Mouse (Mus musculus) forebrain, embryonic 12.5 days (tissue): ENCODE measurements around the gene BC016579. TPM values are rescaled to one million over a fixed set of nuclear protein-coding genes. Genes with fewer than 3 reads are reported as not detected.
A peak's percentile ranks its signal among the peaks of the same experiment; 100 is the strongest.

Source experiments
- ATAC-seq: fragments of 200-750 bp; cut with Nextera tagmentation; 2 replicates; pipeline ENCODE4 v1.8.0; 2017; ENCODE audit warnings: moderate TSS enrichment; ENCODE audit not compliant: low FRiP score
- H3K27ac ChIP-seq: fragments of 300-500 bp; sonication (generic); 2 replicates; pipeline ENCODE4 v1.5.1; 2016; ENCODE audit warnings: mild to moderate bottlenecking
- H3K27me3 ChIP-seq: fragments of 300-500 bp; sonication (generic); 2 replicates; pipeline ENCODE4 v1.6.1; 2016; ENCODE audit warnings: mild to moderate bottlenecking
- H3K36me3 ChIP-seq: fragments of 300-500 bp; sonication (generic); replicated peaks from 2 replicates; pipeline ENCODE4 v1.6.1; 2016; ENCODE audit warnings: mild to moderate bottlenecking
- H3K4me1 ChIP-seq: fragments of 300-500 bp; sonication (generic); 2 replicates; pipeline ENCODE4 v1.6.1; 2016
- H3K4me2 ChIP-seq: fragments of 300-500 bp; sonication (generic); 2 replicates; pipeline ENCODE4 v1.6.1; 2016; ENCODE audit warnings: mild to moderate bottlenecking, moderate library complexity
- H3K4me3 ChIP-seq: fragments of 300-500 bp; sonication (generic); replicated peaks from 2 replicates; pipeline ENCODE4 v1.5.1; 2016; ENCODE audit warnings: mild to moderate bottlenecking
- H3K9ac ChIP-seq: fragments of 300-500 bp; sonication (generic); 2 replicates; pipeline ENCODE4 v1.6.1; 2016; ENCODE audit warnings: mild to moderate bottlenecking
- H3K9me3 ChIP-seq: fragments of 300-500 bp; sonication (generic); 2 replicates; pipeline ENCODE4 v1.6.1; 2016
- WGBS: fragments of 180-500 bp; shearing (Covaris S2); methylation state at CpG from one replicate; pipeline ENCODE4 v1.1.7; 2016; 5-methylcytosine and 5-hydroxymethylcytosine counted together
- polyA plus RNA-seq: library from polyadenylated mRNA; unstranded; fragments of >200 nt; fragmentation: Nextera tagmentation; extraction: Ambion mirVana; gene quantifications from 2 replicates; pipeline ENCODE4 v1.2.1, GENCODE M21; 2016

Gene BC016579
- 0.11 and 0.18 TPM in 2 replicates for polyA plus RNA-seq

DNA sequence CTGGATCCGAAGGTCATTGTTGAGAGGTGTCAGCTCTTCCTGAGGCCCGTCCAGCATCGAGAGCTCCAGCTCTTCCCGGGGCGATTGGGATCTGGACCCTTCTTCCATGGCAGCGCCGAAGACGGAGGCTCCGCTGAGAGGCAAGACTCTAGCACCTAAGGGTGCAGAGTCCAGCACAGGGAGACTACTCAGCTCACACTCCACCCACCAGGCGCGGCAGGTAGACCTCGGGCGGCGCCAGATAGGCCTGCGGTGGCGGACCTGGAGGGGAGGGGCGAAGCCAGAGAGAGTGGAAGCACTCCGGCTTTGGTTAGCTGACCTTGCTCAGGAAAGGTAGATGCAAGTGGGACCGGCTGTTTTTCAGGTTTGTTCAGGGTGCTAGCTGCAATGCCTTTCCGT lies at the start of gene BC016579:
BC016579 (minus strand) TSS at position 135 of the 399 bp plus-strand sequence.
- Histone ChIP-seq H3K9ac (no peak within 1 kb of the TSS), H3K27me3 (peaks cover 20% of the 10 kb centered on the region), H3K4me2 (peak within 1 kb of the TSS; percentile 53), H3K27ac (no peak within 1 kb of the TSS), H3K36me3 (no peaks in the 10 kb centered on the region), H3K4me3 (peak within 1 kb of the TSS; percentile 26), H3K9me3 (no peaks in the 10 kb centered on the region), H3K4me1 (peaks cover 8% of the 10 kb centered on the region)
- no peak for ATAC-seq
- WGBS, result 5% methylated on average over 20 of the region's 20 CpGs

DNA sequence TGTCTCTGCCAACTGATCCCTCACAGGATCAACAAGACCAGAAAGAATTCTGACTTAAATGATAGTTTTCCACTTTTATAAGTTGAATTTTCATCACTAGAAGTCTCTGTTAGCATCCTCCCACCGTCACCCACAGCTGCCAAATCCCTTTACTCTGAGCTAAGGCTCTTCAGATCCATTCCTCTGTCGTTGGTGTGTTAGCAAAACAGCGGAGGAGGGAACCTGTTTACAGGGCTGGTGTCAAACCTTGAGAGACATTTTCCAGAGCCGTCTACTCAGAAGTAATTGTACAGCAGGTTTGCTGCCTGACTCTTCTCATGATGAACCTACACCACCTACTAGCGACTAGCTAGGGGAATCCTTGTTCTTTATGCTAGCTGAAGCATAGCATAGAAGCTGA lies 45.4 kb upstream of the BC016579 start:
- Histone ChIP-seq H3K4me2 (no peak overlapping the region), H3K4me1 (peaks cover 3% of the 10 kb centered on the region; the same call in 1 of the 2 replicates), H3K9me3 (no peaks in the 10 kb centered on the region), H3K27me3 (no peaks in the 10 kb centered on the region), H3K9ac (no peak overlapping the region), H3K4me3 (no peak overlapping the region), H3K36me3 (no peaks in the 10 kb centered on the region), H3K27ac (no peak overlapping the region)
- 83% methylated on average over 5 of the region's 5 CpGs for WGBS
- no peak for ATAC-seq

DNA sequence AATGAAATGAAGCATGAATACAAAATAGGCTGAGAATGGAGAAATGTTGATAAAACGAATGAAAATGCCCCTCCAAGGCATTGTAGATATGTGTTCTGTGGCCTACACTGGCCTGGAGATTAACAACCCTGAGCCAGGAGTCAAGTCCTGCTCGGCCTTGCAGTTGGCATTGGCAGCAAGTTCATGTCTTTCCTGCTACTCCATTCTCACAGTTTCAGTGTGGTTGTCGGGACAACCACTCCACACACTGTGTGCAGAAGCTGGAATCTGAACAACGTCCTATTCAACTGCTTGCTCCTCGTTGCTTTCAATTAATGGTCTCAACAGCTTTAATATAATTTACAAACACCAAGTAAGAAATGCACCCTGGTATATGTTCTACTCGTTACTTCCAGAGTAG lies 44.1 kb upstream of the BC016579 start:
- H3K9ac ChIP-seq, result no peak overlapping the region
- H3K4me1 ChIP-seq, result peaks cover 4% of the 10 kb centered on the region; the same call in 1 of the 2 replicates
- H3K4me2 ChIP-seq, result no peak overlapping the region
- no peaks in the 10 kb centered on the region for H3K9me3 ChIP-seq
- H3K36me3 ChIP-seq, result no peaks in the 10 kb centered on the region
- no peak for ATAC-seq
- H3K27ac ChIP-seq, result no peak overlapping the region
- no peaks in the 10 kb centered on the region for H3K27me3 ChIP-seq
- WGBS, result 66% methylated on average over 6 of the region's 6 CpGs
- H3K4me3 ChIP-seq, result no peak overlapping the region

- Histone ChIP-seq H3K36me3 (no peaks in the 10 kb centered on the region), H3K27me3 (no peaks in the 10 kb centered on the region), H3K4me1 (peaks cover 7% of the 10 kb centered on the region; the same call in 1 of the 2 replicates), H3K9ac (no peak overlapping the region), H3K4me2 (no peak overlapping the region), H3K9me3 (no peaks in the 10 kb centered on the region), H3K27ac (no peak overlapping the region), H3K4me3 (no peak overlapping the region)
- ATAC-seq, result no peak
- 71% methylated on average over 9 of the region's 9 CpGs for WGBS
Measured at GRCm38 (mm10) chr16:45695445-45696160, 41.7 kb upstream of the BC016579 start.

DNA sequence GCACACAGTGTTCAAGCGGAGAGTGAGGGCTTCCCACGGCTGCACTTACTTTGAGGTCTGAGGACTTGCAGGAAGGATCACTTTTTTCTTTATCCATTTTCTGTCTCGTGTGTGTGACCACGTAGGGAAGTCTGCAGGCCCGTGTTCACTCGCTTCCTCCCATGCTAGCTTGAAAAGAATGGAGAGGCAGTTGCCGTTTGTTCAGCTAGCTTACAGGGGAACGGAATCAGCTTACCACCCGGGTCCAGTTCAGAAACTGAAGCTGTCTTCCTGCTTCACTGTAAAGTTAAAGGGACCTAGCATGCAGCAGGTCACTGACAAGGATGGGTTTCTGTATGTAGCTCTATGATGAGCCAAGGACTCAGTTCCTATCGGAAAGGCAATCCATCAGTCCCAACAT lies 39.7 kb upstream of the BC016579 start, which contains the start of gene Tmprss7:
Tmprss7 (minus strand) TSS at position 101 of the 400 bp plus-strand sequence.
- Histone ChIP-seq H3K9me3 (no peaks in the 10 kb centered on the region), H3K27me3 (no peaks in the 10 kb centered on the region), H3K4me2 (no peak within 1 kb of the TSS), H3K27ac (no peak within 1 kb of the TSS), H3K4me3 (no peak within 1 kb of the TSS), H3K36me3 (no peaks in the 10 kb centered on the region), H3K9ac (no peak within 1 kb of the TSS), H3K4me1 (peaks cover 14% of the 10 kb centered on the region)
- 84% methylated on average over 10 of the region's 10 CpGs for WGBS
- ATAC-seq, result no peak

DNA sequence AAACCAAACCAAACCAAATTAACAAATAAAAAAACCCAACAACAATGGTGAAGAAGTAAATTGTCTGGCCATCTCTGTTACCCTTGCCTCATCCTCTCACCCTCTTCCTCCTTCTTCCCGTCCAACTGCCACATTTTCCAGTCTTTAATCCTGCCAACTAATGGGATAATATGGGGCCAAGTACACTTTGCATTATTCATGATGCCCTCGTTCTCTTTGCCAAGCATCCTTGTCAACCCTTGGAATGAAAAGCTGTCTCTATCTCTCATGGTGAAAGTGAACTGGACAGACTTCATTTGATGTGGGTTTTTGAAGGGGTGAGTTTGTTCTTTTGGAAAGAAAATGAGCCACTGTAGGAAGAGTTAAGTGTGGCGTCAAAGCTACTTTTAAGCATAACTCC lies 39.0 kb upstream of the BC016579 start:
- Histone ChIP-seq H3K4me3 (no peak overlapping the region), H3K4me1 (peaks cover 14% of the 10 kb centered on the region), H3K9me3 (no peaks in the 10 kb centered on the region), H3K4me2 (no peak overlapping the region), H3K36me3 (no peaks in the 10 kb centered on the region), H3K9ac (no peak overlapping the region), H3K27me3 (no peaks in the 10 kb centered on the region), H3K27ac (no peak overlapping the region)
- WGBS, result 48% methylated on average over 3 of the region's 3 CpGs
- ATAC-seq, result no peak

- 0 out of 2 replicates have a peak overlapping the region, but pooled peaks have one; percentile 19 for H3K27ac ChIP-seq
- H3K4me1 ChIP-seq, result peaks cover 12% of the 10 kb centered on the region
- no peak overlapping the region for H3K4me3 ChIP-seq
- no peaks in the 10 kb centered on the region for H3K36me3 ChIP-seq
- 3% methylated on average over 4 of the region's 4 CpGs for WGBS
- no peak overlapping the region for H3K4me2 ChIP-seq
- no peak overlapping the region for H3K9ac ChIP-seq
- ATAC-seq, result peak; percentile 65
- H3K9me3 ChIP-seq, result no peaks in the 10 kb centered on the region
- H3K27me3 ChIP-seq, result no peaks in the 10 kb centered on the region
Measured at GRCm38 (mm10) chr16:45690178-45690577, 36.3 kb upstream of the BC016579 start.

DNA sequence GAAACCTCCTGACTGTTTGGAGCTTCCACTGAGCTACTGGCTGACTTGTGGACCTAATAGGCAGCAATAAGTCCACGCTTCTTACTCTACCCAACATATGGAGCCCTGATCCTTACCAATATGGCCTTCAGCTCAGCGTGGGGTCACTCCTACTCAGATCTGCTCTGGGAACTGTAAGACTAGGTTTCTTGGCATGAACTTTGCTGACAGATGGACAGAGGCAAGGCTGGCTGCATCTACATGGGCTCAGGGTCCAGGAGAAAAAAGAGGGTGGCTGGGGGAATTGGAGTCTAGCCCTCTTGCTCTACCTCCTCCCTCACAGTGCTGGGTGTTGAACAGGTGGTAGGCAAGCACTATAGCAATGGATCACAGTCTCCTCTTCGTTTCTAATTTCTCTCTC lies 33.0 kb upstream of the BC016579 start:
- 80% methylated on average over 3 of the region's 3 CpGs for WGBS
- no peak overlapping the region for H3K9ac ChIP-seq
- H3K9me3 ChIP-seq, result no peaks in the 10 kb centered on the region
- H3K36me3 ChIP-seq, result no peaks in the 10 kb centered on the region
- H3K27me3 ChIP-seq, result no peaks in the 10 kb centered on the region
- H3K27ac ChIP-seq, result no peak overlapping the region
- H3K4me2 ChIP-seq, result no peak overlapping the region
- no peak overlapping the region for H3K4me3 ChIP-seq
- no peak for ATAC-seq
- peaks cover 7% of the 10 kb centered on the region for H3K4me1 ChIP-seq

DNA sequence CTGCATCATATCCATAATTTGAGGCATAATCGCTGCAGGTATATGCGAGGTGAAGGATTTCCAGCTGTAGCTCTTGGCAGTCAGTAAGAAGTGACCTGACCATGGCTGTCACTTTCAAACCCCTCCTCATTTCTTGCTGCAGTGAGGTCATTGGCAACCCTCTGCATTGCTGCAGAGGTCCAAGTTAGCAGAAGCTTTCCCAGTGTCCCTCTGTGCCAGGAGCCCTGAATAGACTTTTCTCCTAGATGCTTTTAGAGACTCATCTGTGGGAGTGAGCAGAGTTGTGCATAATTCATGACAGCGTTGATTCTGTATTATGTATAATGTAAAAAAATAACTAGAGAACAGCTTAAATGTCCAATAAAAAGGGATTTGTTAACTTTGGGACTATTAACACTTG lies 31.4 kb upstream of the BC016579 start:
- H3K4me1 ChIP-seq, result peaks cover 4% of the 10 kb centered on the region
- H3K4me3 ChIP-seq, result no peak overlapping the region
- no peaks in the 10 kb centered on the region for H3K36me3 ChIP-seq
- H3K9ac ChIP-seq, result no peak overlapping the region
- no peak overlapping the region for H3K27ac ChIP-seq
- WGBS, result 75% methylated on average over 3 of the region's 3 CpGs
- no peaks in the 10 kb centered on the region for H3K9me3 ChIP-seq
- H3K27me3 ChIP-seq, result no peaks in the 10 kb centered on the region
- no peak for ATAC-seq
- H3K4me2 ChIP-seq, result no peak overlapping the region

GRCm38 (mm10) chr16:45684815-45685214 lies 30.9 kb upstream of the BC016579 start:
- Histone ChIP-seq H3K4me2 (no peak overlapping the region), H3K4me1 (no peaks in the 10 kb centered on the region; the same call in 1 of the 2 replicates), H3K27me3 (no peaks in the 10 kb centered on the region), H3K4me3 (no peak overlapping the region), H3K27ac (no peak overlapping the region), H3K36me3 (no peaks in the 10 kb centered on the region), H3K9ac (no peak overlapping the region), H3K9me3 (no peaks in the 10 kb centered on the region)
- ATAC-seq, result no peak
- WGBS, result 15% methylated on average over 8 of the region's 8 CpGs

DNA sequence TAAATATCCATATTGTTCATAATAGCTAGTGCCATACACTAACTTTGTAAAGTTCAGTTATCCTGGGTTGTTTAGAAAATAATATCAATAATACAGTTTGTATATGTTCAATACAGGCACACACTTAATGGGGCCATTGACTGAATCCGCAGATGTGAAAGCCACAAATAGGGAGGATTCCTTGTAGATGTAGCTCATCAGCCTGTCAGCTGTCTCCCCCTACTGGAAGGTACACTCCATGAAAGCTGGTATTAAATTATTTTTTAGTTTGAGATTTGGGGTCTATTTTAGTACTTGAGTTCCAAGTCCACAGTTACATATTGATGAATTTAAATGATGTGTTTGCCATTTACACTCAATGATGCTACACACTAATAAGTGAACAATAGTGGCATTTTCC lies 22.6 kb upstream of the BC016579 start:
- H3K27ac ChIP-seq, result no peak overlapping the region
- ATAC-seq, result 0 out of 2 replicates have a peak, but pooled peaks have one; percentile 41
- WGBS, result 32% methylated on average over 1 of the region's 1 CpGs
- no peaks in the 10 kb centered on the region for H3K36me3 ChIP-seq
- no peak overlapping the region for H3K4me3 ChIP-seq
- no peaks in the 10 kb centered on the region for H3K27me3 ChIP-seq
- no peaks in the 10 kb centered on the region for H3K9me3 ChIP-seq
- H3K4me2 ChIP-seq, result no peak overlapping the region
- no peak overlapping the region for H3K9ac ChIP-seq
- H3K4me1 ChIP-seq, result no peaks in the 10 kb centered on the region

GRCm38 (mm10) chr16:45670005-45670404 lies 16.1 kb upstream of the BC016579 start:
- no peaks in the 10 kb centered on the region for H3K4me1 ChIP-seq
- H3K9me3 ChIP-seq, result no peaks in the 10 kb centered on the region
- H3K4me2 ChIP-seq, result no peak overlapping the region
- no peak for ATAC-seq
- no peak overlapping the region for H3K4me3 ChIP-seq
- no peaks in the 10 kb centered on the region for H3K36me3 ChIP-seq
- H3K27me3 ChIP-seq, result no peaks in the 10 kb centered on the region
- H3K27ac ChIP-seq, result no peak overlapping the region
- 83% methylated on average over 4 of the region's 4 CpGs for WGBS
- no peak overlapping the region for H3K9ac ChIP-seq

GRCm38 (mm10) chr16:45668178-45668577 lies 14.3 kb upstream of the BC016579 start:
- Histone ChIP-seq H3K4me1 (no peaks in the 10 kb centered on the region), H3K9me3 (no peaks in the 10 kb centered on the region), H3K4me3 (no peak overlapping the region), H3K4me2 (no peak overlapping the region), H3K9ac (no peak overlapping the region), H3K27me3 (no peaks in the 10 kb centered on the region), H3K27ac (no peak overlapping the region), H3K36me3 (no peaks in the 10 kb centered on the region)
- no peak for ATAC-seq
- 75% methylated on average over 3 of the region's 3 CpGs for WGBS
